Mouse (Mus musculus) heart, adult 18-20 months (tissue): ENCODE results near the gene Pex7. TPM values are rescaled to one million over a fixed set of nuclear protein-coding genes. Genes with fewer than 3 reads are reported as not detected.
A peak's percentile ranks its signal among the peaks of the same experiment; 100 is the strongest.

Experiments
- DNase-seq, 2 experiments: peaks; one replicate each; pipeline ENCODE4 v3.0.0; 2021 to 2022; ENCODE audit warnings: mixed read lengths in 1 of 2
- long read RNA-seq, 2 experiments: library from polyadenylated mRNA; stranded (forward); transcript quantifications; one replicate each; pipeline ENCODE4 v2.0.0; 2021
- total RNA-seq, 2 experiments: library from RNA; stranded (reverse); gene quantifications; 2 replicates each; pipeline ENCODE4 v1.2.3; 2021

Gene Pex7
- total RNA-seq = 10 to 100 TPM; 35.9 to 38.7 TPM
- long read RNA-seq, experiment 1, full-length matches to known transcripts = 34 of 40 reads
- long read RNA-seq, experiment 1, partial matches to known transcripts = 0 of 40 reads
- long read RNA-seq, experiment 1, other reads (novel, unspliced or antisense) = 6 of 40 reads
- long read RNA-seq, experiment 2, full-length matches to known transcripts = 13 of 25 reads
- long read RNA-seq, experiment 2, partial matches to known transcripts = 0 of 25 reads
- long read RNA-seq, experiment 2, other reads (novel, unspliced or antisense) = 12 of 25 reads

GRCm38 (mm10) chr10:19907246-19907804, at the start of gene Pex7:
Gene Pex7, minus strand, starts transcription at chr10:19907689.
- peak; percentile 95 to 96 for DNase-seq

- DNase-seq = peak; percentile 65 to 75
These were observed 49.3 kb upstream of the Pex7 start for GRCm38 (mm10) chr10:19956745-19957144.

DNA sequence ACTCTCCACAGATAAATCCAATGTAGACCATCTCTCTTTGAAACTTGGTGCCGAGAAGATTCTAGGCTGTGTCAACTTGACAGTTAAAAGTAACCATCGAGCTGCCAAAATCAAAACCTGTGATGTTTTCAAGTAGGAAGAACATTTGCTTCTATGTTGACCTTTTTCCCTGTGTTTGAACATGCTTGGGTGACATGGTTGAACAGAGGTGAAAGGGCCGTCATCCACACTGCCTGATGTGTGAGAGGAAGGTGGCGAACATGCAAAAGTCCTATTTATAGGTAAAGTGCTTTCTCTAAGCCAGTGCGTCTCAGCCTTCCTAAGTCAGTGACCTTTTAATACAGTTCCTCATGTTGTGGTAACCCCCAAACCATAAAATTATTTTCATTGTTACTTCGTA, 48.3 kb upstream of the Pex7 start:
- no peak for DNase-seq

GRCm38 (mm10) chr10:19954572-19954971, 47.1 kb upstream of the Pex7 start:
- DNase-seq = no peak

DNA sequence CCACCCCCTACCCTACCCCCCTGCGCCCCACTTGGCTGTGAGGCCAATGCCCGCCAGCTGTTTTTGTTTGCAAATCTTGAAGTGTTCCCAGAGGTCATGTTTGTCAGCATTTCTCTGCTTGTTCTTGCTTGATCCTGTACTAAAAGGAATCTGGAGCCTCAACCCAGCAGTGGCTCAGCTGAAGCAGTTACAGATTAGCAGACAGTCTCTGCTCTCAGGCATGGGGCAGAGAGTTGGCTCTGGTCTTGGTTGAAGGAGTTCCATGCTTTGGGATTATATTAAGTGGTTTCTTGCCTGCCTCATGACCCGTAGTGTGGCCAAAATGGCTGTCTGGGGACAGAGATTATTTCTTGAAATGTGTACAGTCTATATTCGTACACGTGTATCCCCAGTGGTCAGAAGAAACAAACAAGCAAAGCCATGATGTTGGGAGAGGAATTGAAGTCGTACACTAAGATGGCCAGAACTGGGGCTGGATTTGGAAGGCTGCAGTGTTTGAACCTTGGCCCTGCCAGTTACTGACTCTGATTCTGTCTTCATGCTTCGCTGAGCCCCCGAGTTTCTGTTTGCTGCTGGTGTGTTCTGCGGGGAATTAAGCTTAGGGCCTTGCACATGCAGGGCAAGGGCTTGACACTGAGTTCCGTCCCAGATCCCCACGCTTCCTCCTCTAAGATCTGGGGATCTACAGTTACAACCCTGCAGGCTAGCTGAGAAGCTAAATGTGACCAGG, 45.7 kb upstream of the Pex7 start:
- no peak for DNase-seq

- DNase-seq = no peak
These were observed 41.6 kb upstream of the Pex7 start for GRCm38 (mm10) chr10:19949106-19949505.

DNA sequence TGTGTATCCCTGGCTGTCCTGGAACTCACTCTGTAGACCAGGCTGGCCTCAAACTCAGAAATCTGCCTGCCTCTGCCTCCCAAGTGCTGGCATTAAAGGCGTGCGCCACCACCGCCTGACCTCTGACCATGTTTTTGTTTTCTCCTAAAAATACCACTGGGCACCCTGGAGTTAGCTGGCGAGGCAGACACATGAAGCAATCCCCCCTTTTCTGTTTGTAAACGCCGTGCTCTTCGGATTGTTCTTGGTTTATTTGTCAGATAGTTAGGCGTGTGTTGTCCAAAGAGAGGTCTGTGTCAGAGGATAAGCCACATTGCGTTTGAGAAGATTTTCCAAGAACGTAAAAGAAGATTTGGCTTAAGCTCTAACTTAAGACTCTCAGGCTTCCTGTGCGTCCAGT, 40.9 kb upstream of the Pex7 start:
- no peak for DNase-seq

GRCm38 (mm10) chr10:19947901-19948300, 40.4 kb upstream of the Pex7 start:
- DNase-seq = no peak

DNA sequence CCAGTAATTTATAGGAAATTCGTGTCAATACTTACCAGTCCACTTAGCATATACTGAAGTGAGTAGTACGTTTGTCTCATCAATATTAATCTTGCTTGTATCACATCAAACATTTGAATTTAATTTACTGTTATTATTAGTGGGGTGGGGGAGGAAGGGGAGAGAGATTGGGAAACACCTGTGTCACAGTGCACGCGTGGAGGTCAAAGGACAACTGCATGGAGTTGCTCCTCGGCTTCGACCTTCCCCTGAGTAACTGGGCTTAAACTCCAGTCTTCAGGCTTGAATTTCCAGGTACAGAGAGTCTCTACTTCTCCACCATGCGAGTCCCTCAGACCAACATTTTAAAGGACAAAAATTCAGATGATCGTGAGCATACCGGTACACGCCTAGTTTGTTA, 40.0 kb upstream of the Pex7 start:
- DNase-seq = no peak

- no peak for DNase-seq
These were observed 39.2 kb upstream of the Pex7 start for GRCm38 (mm10) chr10:19946644-19947043.

GRCm38 (mm10) chr10:19945651-19946050, 38.2 kb upstream of the Pex7 start:
- DNase-seq = no peak

DNA sequence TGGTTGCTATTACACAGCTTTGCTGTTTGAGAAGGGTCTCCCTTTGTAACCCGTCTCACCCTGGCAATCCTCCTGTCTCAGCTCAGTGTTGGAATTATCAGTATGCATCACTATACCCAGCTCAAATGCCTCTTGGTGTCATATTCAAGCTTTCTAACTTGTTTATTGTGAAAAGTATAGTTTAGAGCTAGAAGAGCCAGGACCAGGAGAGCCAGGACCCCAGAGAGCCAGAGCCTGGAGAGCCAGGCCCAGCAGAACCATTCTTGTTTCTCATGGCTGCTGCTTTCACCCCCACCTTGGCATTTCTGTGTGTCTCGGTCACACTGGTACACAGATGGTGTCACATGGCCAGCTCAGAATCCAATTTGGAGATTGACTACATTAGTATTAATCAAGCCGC, 35.1 kb upstream of the Pex7 start:
- DNase-seq = no peak

DNA sequence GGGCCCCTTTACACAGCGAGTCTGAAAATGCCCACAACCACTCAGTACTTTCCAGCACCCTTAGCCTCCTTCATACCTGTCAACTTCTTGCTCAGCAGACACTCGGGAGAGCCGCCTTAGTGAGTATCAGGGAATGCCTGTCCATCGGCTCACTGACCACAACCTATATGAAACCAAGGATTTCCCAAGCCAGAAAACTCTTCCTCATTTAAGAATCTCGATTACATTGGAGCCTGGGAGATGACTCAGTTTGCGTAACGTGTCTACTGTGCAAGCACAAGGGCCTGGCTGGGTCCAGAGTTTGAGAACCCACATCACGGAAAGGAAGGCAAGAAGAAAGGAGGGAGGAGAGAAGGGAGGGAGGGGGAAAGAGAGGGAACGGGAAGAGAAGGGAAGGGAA, 34.4 kb upstream of the Pex7 start:
- DNase-seq = peak in 1 of 2 experiments; percentile 26

GRCm38 (mm10) chr10:19941063-19941462, 33.6 kb upstream of the Pex7 start:
- DNase-seq = peak; percentile 84 to 89

DNA sequence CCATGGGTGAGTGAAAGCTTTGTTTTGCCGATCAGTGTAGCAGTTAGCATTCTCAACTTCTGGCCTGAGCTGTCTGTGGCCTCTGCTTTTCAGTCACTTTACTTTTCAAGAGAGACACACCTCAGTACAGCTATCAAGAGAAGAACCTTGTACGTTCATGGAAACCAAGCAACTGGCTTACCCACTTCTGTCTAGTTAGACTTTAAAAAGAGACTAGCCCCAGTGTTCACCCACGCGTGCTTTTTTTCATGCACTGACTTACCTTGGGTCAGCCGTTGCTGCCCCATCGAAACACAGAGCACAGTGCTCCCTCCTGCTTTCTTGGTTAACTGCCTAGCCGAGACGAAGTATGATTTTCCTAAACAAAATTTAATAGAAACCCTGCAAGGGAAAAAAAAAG, 33.1 kb upstream of the Pex7 start:
- peak in 1 of 2 experiments; percentile 23 for DNase-seq

GRCm38 (mm10) chr10:19940127-19940526, 32.6 kb upstream of the Pex7 start:
- peak in 1 of 2 experiments; percentile 31 for DNase-seq

- DNase-seq = peak in 1 of 2 experiments; percentile 61
These were observed 31.8 kb upstream of the Pex7 start for GRCm38 (mm10) chr10:19939282-19939705.

- DNase-seq = no peak
These were observed 31.2 kb upstream of the Pex7 start for GRCm38 (mm10) chr10:19938738-19939137.

DNA sequence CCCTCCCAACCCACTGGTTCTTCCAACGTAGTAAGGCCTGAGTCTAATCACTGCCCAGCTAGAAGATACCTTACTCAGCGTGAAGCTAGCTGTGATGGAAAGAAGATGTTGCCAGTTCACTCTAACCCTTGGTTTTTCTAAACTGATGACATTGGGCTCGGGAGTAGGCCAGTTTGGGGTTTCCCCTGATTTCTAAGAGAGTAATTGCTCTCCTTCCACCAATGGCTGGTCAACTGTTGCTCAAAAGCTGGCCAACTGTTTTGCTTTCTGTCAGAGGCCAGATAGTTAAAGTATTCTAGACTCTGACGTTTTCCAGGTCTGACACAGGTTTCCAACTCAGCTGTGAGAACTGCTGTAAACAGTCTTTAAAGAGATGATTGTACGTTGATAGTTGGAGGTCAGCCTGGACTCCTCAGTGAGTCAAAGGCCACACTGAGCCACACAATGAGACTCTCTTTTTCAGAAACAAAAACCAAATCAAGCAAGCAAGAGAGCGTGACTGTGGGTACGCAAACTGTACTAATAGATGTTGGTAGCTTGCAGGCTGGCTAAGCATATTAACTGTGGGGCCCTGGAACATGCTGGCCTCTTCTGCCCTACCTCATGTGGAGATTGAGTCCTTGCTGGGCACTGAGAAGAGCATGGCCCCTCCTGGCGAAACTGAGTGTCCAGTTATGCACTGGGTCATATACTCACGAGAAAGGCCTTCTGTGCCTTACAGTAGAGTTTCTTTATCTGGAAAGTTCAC, 29.6 kb upstream of the Pex7 start:
- DNase-seq = no peak

GRCm38 (mm10) chr10:19935821-19936367, 28.4 kb upstream of the Pex7 start:
- no peak for DNase-seq

DNA sequence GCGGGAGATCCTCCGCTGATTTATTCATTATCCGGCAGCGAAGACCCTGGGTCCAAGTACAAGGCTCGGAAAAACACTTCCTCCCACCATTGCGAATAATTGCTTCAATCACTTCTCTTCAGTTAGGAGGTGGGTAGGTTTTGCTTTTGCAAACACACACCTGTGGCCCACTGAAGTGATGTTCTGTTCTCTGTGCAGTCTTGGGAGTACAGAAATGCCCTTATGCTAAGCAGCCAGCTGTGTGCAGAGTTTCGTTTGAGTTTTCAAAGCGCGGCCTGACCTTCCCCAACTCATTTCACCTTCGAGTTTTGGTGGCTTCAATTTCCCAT, 27.8 kb upstream of the Pex7 start:
- DNase-seq = peak in 1 of 2 experiments; percentile 58
